Mouse (Mus musculus): ENCODE results near the gene Fam71f1.

DNA sequence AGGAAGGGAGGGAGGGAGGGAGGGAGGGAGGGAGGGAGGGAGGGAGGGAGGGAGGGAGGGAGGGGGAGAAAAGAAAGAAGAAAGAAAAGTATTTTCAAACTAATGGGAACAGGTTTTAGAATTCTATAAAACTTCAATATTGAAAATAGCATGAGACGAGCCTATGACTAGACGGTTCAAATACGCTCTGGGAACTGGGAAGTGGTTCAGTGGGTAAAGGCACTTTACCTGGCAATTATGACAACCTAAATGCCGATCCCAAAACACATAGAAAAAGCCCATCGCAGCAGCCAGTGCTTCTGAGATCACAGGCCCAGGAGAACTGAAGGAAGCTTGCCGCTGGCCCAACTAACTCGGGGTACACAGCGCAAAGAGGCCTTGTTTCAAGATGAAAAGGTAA lies 39.6 kb upstream of the Fam71f1 start, which contains the start of gene Fam71f2:
- TF ChIP-seq POLR2A (IDR thresholded peaks at IDR 0.05; ENCODE audit: control insufficient read depth, low read depth, low read length) (no peak), CTCF (IDR thresholded peaks at IDR 0.05; ENCODE audit: control insufficient read depth, insufficient read depth, insufficient replicate concordance, low read depth, low read length) (no peak)
